Mouse (Mus musculus): ENCODE measurements around the gene Coro1c. TPM values are rescaled to one million over a fixed set of nuclear protein-coding genes. Genes with fewer than 3 reads are reported as not detected.

Coro1c gene
- polyA plus RNA-seq, 1 experiment, result 12.9 TPM

DNA sequence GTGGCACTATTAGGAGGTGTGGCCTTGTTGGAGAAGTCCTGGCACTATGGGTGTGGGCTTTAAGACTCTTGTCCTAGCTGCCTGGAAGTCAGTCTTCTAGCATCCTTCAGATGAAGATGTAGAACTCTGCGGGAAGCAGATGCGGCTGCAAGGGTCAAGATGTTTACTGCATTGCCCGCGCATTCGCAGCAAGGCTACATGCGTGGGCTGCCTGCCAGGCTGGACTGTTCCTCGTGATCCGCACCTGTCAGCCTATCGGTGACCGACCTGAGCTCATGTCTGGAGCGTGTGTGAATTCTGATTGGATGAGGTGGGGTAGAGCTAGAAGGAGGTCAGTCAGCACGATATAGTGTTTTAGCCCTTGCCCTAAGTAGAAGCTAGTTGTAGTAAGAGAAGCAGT, 44.6 kb downstream of the Coro1c start:
- Histone ChIP-seq H3K4me1 (ENCODE audit: control insufficient read depth, insufficient read depth, low read length) (no peaks in the 10 kb centered on the region), H3K27me3 (ENCODE audit: control insufficient read depth, insufficient read depth, low read length) (no peaks in the 10 kb centered on the region), H3K36me3 (ENCODE audit: control insufficient read depth, insufficient read depth, low read length) (no peaks in the 10 kb centered on the region), H3K27ac (ENCODE audit: control insufficient read depth, insufficient read depth, low read depth, low read length) (no peak overlapping the region), H3K4me3 (ENCODE audit: control insufficient read depth, low read depth, low read length) (no peak overlapping the region)
- TF ChIP-seq CTCF (IDR thresholded peaks at IDR 0.05; ENCODE audit: control insufficient read depth, insufficient read depth, insufficient replicate concordance, low read depth, low read length) (no peak), POLR2A (IDR thresholded peaks at IDR 0.05; ENCODE audit: control insufficient read depth, low read depth, low read length) (no peak)

DNA sequence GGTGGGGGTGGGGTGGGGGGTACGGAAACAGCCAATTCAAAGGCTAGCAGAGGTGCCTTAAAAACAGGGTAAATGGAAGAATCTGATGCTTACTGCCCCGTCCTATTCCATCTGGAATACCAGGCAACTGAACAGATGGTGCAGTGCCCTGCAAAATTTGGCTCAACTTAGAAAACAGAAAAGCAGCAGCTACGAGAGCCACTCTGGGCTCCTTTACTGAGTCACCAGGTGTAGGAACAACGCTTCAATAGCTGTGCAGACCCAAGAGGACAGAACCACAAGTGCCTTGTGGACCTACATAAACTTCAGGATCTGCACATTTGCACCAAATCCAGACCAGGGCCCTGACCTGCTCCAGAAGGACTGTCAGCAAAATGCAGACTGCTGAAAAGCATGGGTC, 46.1 kb downstream of the Coro1c start:
- Histone ChIP-seq H3K4me3 (ENCODE audit: control insufficient read depth, low read depth, low read length) (no peak overlapping the region), H3K27ac (ENCODE audit: control insufficient read depth, insufficient read depth, low read depth, low read length) (no peak overlapping the region), H3K36me3 (ENCODE audit: control insufficient read depth, insufficient read depth, low read length) (no peaks in the 10 kb centered on the region), H3K27me3 (ENCODE audit: control insufficient read depth, insufficient read depth, low read length) (no peaks in the 10 kb centered on the region), H3K4me1 (ENCODE audit: control insufficient read depth, insufficient read depth, low read length) (no peaks in the 10 kb centered on the region)
- no peak for TF ChIP-seq POLR2A (IDR thresholded peaks at IDR 0.05; ENCODE audit: control insufficient read depth, low read depth, low read length)
- no peak for TF ChIP-seq CTCF (IDR thresholded peaks at IDR 0.05; ENCODE audit: control insufficient read depth, insufficient read depth, insufficient replicate concordance, low read depth, low read length)

DNA sequence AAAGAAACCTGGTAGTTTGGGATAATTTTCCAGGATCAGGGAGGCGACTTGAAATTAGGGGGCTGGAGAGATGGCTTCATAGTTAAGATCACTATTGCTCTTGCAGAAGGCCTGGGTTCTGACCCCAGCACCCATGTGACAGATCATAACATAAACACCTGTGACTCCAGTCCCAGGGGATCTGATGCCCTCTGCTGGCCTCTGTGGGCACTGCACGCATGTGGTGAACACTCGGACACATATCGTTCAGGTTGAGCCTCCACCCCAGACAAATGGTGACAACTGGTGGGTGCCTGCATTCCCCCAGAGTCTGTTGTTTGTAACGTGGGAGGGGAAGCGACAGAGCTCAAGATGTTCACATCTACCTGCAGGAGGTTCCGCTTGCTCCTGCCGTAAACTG, 47.3 kb downstream of the Coro1c start:
- TF ChIP-seq POLR2A (IDR thresholded peaks at IDR 0.05; ENCODE audit: control insufficient read depth, low read depth, low read length), result no peak
- peak; percentile 67; the same call in 1 of the 2 replicates for TF ChIP-seq CTCF (IDR thresholded peaks at IDR 0.05; ENCODE audit: control insufficient read depth, insufficient read depth, insufficient replicate concordance, low read depth, low read length)
- Histone ChIP-seq H3K27ac (ENCODE audit: control insufficient read depth, insufficient read depth, low read depth, low read length) (no peak overlapping the region), H3K27me3 (ENCODE audit: control insufficient read depth, insufficient read depth, low read length) (no peaks in the 10 kb centered on the region), H3K4me3 (ENCODE audit: control insufficient read depth, low read depth, low read length) (no peak overlapping the region), H3K4me1 (ENCODE audit: control insufficient read depth, insufficient read depth, low read length) (no peaks in the 10 kb centered on the region), H3K36me3 (ENCODE audit: control insufficient read depth, insufficient read depth, low read length) (no peaks in the 10 kb centered on the region)

DNA sequence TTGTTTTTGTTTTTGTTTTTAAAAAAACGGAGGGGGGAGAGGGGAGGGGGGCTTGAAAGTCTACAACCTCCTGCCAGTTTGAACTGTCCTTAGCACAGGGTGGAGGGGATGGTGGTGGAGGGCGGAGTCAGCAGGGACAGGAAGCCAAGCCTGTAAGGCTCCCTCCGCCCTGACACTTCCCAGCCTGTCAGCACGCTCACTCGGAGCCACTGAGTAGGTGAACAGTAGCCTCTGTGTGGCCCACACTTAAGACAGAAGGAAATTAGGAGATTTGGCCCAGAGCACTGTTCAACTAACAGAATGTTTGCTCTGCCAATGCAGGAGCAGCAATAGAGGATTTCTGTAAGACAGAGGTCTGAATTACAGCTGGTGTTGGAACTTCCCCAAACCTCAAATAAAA, 49.6 kb downstream of the Coro1c start:
- TF ChIP-seq CTCF (IDR thresholded peaks at IDR 0.05; ENCODE audit: control insufficient read depth, insufficient read depth, insufficient replicate concordance, low read depth, low read length) (no peak), POLR2A (IDR thresholded peaks at IDR 0.05; ENCODE audit: control insufficient read depth, low read depth, low read length) (no peak)
- no peaks in the 10 kb centered on the region for H3K4me1 ChIP-seq (ENCODE audit: control insufficient read depth, insufficient read depth, low read length)
- no peaks in the 10 kb centered on the region for H3K36me3 ChIP-seq (ENCODE audit: control insufficient read depth, insufficient read depth, low read length)
- no peak overlapping the region for H3K27ac ChIP-seq (ENCODE audit: control insufficient read depth, insufficient read depth, low read depth, low read length)
- H3K4me3 ChIP-seq (ENCODE audit: control insufficient read depth, low read depth, low read length), result no peak overlapping the region
- no peaks in the 10 kb centered on the region for H3K27me3 ChIP-seq (ENCODE audit: control insufficient read depth, insufficient read depth, low read length)

DNA sequence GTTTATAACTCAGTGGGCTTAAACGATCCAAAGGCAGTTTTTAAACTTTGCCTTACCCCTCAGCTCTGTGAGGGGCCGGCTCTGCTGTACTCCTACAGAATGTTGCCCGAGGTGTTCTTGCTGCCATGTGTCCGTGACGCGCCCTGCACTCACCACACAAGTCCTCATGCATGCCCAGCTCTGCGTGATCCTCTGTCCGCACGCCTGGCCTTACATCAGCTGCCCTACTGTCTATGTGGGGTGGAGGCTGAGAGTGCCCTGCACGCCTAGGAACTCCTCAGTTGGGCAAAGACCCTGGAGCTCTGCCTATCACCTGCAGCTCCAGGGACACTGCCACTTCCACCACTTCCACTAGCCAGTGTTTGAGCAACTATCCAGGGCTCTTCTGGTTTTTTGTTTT, 50.0 kb downstream of the Coro1c start:
- no peak for TF ChIP-seq CTCF (IDR thresholded peaks at IDR 0.05; ENCODE audit: control insufficient read depth, insufficient read depth, insufficient replicate concordance, low read depth, low read length)
- no peak for TF ChIP-seq POLR2A (IDR thresholded peaks at IDR 0.05; ENCODE audit: control insufficient read depth, low read depth, low read length)
- no peak overlapping the region for H3K4me3 ChIP-seq (ENCODE audit: control insufficient read depth, low read depth, low read length)
- H3K27me3 ChIP-seq (ENCODE audit: control insufficient read depth, insufficient read depth, low read length), result no peaks in the 10 kb centered on the region
- no peaks in the 10 kb centered on the region for H3K4me1 ChIP-seq (ENCODE audit: control insufficient read depth, insufficient read depth, low read length)
- H3K27ac ChIP-seq (ENCODE audit: control insufficient read depth, insufficient read depth, low read depth, low read length), result no peak overlapping the region
- no peaks in the 10 kb centered on the region for H3K36me3 ChIP-seq (ENCODE audit: control insufficient read depth, insufficient read depth, low read length)

DNA sequence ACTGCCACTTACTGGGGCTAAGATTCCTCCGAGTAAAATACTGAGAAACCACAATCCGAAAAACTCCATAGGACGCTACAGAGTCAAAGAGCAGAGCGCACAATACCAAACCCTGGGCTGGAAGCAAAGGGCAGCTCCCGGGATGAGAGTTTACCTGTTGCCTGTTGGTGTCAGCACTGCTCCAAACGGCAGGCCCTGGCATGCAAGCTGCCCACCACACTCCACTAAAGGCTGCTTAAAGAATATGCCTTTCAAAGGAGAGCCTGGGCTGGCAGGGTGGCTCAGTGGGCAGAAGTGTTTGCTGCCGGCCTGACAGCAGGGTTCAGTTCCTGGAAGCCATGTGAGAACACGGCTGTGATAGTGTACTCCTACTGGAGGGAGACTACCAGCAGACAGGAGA, 50.9 kb downstream of the Coro1c start:
- no peaks in the 10 kb centered on the region for H3K27me3 ChIP-seq (ENCODE audit: control insufficient read depth, insufficient read depth, low read length)
- no peak overlapping the region for H3K27ac ChIP-seq (ENCODE audit: control insufficient read depth, insufficient read depth, low read depth, low read length)
- no peak overlapping the region for H3K4me3 ChIP-seq (ENCODE audit: control insufficient read depth, low read depth, low read length)
- no peaks in the 10 kb centered on the region for H3K36me3 ChIP-seq (ENCODE audit: control insufficient read depth, insufficient read depth, low read length)
- no peaks in the 10 kb centered on the region for H3K4me1 ChIP-seq (ENCODE audit: control insufficient read depth, insufficient read depth, low read length)
- TF ChIP-seq CTCF (IDR thresholded peaks at IDR 0.05; ENCODE audit: control insufficient read depth, insufficient read depth, insufficient replicate concordance, low read depth, low read length) (no peak), POLR2A (IDR thresholded peaks at IDR 0.05; ENCODE audit: control insufficient read depth, low read depth, low read length) (no peak)

DNA sequence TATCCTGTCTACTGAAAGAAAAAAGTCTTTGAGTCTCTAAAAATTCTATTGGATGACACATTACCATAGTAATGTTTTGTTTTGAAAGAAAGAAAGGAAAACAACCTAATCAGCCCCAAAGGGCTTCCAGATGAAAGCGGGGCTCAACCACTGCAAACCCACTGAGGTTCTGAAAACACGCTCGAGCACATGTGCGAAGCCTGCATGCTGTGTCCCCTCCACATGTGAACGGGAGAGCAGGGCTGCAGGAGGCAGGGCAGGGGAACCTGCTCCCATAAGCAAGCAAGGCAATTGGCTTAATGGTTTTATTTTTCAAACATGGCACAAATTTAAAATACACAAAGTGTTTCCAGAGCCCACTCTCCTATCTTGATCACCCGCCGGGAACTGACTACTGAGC, 51.9 kb downstream of the Coro1c start:
- Histone ChIP-seq H3K27ac (ENCODE audit: control insufficient read depth, insufficient read depth, low read depth, low read length) (no peak overlapping the region), H3K4me1 (ENCODE audit: control insufficient read depth, insufficient read depth, low read length) (no peaks in the 10 kb centered on the region), H3K27me3 (ENCODE audit: control insufficient read depth, insufficient read depth, low read length) (no peaks in the 10 kb centered on the region), H3K4me3 (ENCODE audit: control insufficient read depth, low read depth, low read length) (no peak overlapping the region), H3K36me3 (ENCODE audit: control insufficient read depth, insufficient read depth, low read length) (no peaks in the 10 kb centered on the region)
- TF ChIP-seq CTCF (IDR thresholded peaks at IDR 0.05; ENCODE audit: control insufficient read depth, insufficient read depth, insufficient replicate concordance, low read depth, low read length) (0 out of 2 replicates have a peak, but pooled peaks have one; percentile 7), POLR2A (IDR thresholded peaks at IDR 0.05; ENCODE audit: control insufficient read depth, low read depth, low read length) (no peak)

DNA sequence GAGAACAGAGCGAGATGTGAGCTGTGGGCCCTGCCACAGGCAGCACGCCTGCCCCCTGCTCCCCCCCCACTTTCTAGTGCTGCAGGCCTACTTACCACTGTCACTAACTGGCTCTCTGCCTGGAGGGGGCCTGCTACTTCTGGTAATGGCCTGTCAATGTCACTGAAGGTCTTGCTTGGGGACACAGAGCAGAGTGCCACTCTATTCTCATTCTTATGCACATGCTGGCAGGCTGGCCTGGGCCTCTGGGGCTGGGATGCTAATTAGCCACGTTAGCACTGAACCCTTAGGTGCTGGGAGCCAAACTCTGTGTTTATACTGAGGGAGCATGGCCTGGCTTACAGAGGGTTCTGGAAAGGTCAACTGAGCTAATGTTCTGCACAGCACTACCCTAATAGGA, 52.9 kb downstream of the Coro1c start:
- Histone ChIP-seq H3K4me1 (ENCODE audit: control insufficient read depth, insufficient read depth, low read length) (no peaks in the 10 kb centered on the region), H3K27ac (ENCODE audit: control insufficient read depth, insufficient read depth, low read depth, low read length) (no peak overlapping the region), H3K36me3 (ENCODE audit: control insufficient read depth, insufficient read depth, low read length) (no peaks in the 10 kb centered on the region), H3K27me3 (ENCODE audit: control insufficient read depth, insufficient read depth, low read length) (no peaks in the 10 kb centered on the region), H3K4me3 (ENCODE audit: control insufficient read depth, low read depth, low read length) (no peak overlapping the region)
- TF ChIP-seq POLR2A (IDR thresholded peaks at IDR 0.05; ENCODE audit: control insufficient read depth, low read depth, low read length) (no peak), CTCF (IDR thresholded peaks at IDR 0.05; ENCODE audit: control insufficient read depth, insufficient read depth, insufficient replicate concordance, low read depth, low read length) (no peak)

Measured in testis, adult 2 months (tissue).